Mouse (Mus musculus): ENCODE measurements around the gene Timm13.

DNA sequence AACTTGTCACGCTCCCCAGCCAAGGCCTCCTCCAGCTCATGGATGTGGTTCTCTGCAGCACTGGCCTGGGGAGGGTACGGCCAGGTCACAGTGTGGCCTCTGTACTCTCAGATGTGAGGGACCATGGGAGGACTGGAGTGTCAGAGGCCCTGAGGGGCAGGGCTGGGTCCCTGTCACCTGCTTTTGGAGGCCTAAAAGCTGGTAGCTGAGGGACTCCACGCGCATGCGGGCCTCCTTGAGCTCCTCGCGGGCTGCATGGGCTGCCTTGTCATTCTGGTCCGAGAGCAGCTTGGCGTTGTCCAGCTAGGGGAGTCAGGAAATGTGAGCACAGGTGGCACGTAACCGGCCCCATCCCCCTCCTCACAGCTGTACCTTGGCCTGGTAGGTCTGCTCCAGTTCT is 3.9 kb upstream of the Timm13 start:
- TF ChIP-seq POLR2A (IDR thresholded peaks at IDR 0.05; ENCODE audit: control insufficient read depth, extremely low read depth, insufficient read depth, low read length, poor library complexity) (no peak), CTCF (IDR thresholded peaks at IDR 0.05; ENCODE audit: borderline replicate concordance, control insufficient read depth, extremely low read depth, insufficient read depth, low read length, poor library complexity) (no peak)
